Mouse (Mus musculus) lung, postnatal 10 days (tissue): ENCODE measurements around the gene Shc4.
A peak's percentile ranks its signal among the peaks of the same experiment; 100 is the strongest.

Source experiments
- DNase-seq: peaks from one replicate; pipeline ENCODE4 v3.0.0; 2021

The Shc4 gene

DNA sequence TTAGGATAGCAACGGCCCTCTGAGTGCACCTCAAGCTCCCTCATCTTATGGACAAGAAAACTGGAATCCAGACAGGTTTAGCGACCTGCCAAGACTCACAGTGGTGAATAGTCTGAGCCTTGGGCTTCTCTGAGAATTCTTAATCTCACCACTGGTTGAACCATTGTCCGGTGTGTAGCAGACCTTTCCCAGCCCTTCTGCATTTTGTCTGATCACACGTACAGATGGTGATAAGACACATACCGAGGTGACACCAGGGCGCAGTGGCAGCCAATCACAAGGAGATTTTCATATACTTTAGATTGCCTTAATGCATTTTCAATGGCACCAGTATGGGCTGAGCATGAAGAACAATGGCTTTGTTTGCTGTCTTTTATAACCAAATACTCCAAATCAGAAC is 95.5 kb downstream of the Shc4 start:
- no peak for DNase-seq

GRCm38 (mm10) chr2:125626536-125626935 is 97.4 kb downstream of the Shc4 start:
- no peak for DNase-seq

DNA sequence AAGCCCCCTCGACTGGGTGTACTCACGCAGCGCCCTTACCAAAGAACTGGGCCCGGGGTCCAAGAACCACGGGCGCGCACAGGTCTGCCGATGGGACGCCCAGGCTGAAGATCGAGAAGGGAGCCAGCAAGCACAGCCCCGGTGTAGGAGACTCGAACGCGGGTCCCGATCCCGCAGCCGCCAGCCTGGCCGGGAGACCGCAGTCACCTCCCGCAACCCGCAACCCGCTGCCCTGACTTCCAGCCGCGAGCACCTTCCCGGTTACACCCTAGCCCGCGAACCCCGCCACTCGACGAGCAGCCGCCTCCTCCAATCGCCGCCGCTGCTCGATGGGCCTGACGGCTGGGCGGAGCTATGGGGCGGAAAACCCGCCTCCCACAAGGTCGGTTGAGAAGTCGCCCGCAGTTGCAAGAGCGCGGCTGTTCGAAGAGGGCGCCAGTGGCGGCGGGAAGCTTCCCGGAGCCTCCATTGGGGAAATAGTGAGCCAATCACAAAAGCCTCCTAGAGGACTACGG is 99.1 kb downstream of the Shc4 start, which contains the start of gene Cep152:
Gene Cep152 (minus strand): TSS at position 277 of the 515 bp plus-strand sequence.
- DNase-seq: peak; percentile 99

GRCm38 (mm10) chr2:125624127-125624685 is 99.7 kb downstream of the Shc4 start:
- no peak for DNase-seq

DNA sequence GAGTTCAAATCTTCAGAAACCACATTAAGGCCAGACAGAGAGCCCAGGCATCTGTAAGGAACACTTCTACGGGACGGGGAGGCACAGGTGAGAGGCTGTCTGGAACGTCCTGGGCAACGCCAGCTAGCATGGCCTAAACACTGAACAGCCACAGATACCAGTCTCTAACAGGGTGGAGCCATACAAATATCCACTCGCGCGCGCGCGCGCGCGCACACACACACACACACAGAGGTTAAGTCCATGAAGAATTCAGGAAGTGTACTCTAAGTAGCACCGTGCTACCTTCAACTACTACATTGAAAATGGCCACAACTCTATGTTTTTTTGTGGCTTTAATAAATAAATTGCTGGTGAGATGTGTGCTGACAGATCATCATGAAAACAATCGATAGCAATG is 100.7 kb downstream of the Shc4 start:
- DNase-seq: no peak

DNA sequence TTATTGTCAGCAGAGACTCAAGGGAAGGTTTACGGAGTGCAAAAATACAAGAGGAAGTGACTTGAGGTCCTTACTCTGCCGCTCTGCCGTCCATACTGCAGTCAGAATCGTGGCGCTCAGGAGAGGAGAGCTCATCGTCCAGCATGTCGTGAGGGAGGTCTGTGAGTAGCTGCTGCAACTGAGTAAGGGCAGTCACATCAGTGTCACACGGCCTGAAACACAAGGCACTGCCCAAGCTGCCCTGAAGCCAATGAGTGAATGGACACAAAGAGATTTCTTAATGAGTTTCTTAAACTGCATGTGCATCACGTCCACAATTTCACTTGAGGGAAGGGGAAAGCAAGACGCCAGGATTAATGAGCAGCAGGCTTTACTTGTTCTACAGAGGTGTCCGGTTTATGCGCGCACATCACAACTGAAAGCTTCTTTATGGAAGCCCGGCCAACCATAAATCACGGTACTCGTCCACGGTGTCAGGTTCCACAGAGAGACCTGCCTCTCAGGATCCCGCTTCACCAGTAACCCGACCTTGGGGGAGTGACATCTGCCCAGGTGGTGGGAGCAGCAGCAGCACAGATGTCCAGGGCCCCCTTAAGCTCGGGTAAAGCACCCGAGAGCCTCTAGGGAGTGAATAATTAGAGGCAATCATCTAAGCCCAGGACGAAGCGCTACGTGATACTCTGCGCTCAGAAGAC is 103.6 kb downstream of the Shc4 start:
- DNase-seq: no peak

GRCm38 (mm10) chr2:125615858-125616424 is 108.0 kb downstream of the Shc4 start:
- no peak for DNase-seq

DNA sequence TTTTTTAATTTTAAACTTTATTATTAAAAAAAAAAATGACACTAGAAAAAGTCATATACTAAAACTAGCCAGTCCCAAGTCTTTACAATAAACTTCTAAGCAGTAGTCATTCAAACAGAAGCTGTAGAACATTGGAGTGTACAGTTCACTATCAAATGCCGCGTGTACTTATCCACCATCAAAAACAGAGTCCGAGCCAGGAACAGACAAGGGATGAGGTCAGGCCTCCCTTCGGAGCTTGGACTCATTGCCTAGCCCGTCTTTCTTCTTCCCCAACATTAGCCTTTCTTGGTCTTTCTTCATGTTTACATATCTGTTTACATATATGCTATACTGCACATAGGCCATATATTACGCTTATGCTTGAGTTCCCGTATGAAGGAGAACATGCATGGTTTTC is 108.5 kb downstream of the Shc4 start:
- DNase-seq: no peak

DNA sequence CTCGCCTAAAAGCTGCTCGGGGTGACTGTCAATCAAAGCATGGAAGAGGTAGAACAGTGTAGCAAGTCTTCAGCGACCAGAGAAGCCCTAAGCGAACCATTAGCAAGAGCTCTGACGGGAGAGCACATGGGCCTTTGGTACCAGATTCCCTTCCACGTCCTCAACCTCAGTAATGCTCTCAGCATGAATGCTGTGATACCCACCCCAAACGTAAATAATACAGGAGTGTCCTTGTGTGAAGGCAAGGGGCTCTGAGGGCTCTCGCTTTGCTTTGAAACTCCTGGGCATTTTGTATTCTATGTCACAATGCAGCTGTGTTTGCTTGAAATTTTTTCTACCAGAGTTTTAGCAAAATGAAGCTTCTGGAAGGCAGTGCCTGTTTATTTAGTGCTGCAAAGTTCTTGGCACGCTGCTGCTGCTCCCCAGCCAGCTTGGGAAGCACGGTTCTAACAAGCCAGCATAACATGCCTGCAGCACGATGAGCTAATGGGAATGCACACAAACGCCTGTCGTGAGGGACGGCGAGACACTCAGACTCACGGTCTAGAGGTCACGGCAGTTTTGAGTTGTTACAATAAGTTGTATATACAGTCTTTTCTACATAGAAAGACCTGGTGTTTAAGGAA is 117.6 kb downstream of the Shc4 start:
- peak; percentile 84 for DNase-seq

GRCm38 (mm10) chr2:125604646-125605045 is 119.3 kb downstream of the Shc4 start:
- peak; percentile 88 for DNase-seq

- no peak for DNase-seq
These were observed 121.0 kb downstream of the Shc4 start for GRCm38 (mm10) chr2:125602970-125603369.

DNA sequence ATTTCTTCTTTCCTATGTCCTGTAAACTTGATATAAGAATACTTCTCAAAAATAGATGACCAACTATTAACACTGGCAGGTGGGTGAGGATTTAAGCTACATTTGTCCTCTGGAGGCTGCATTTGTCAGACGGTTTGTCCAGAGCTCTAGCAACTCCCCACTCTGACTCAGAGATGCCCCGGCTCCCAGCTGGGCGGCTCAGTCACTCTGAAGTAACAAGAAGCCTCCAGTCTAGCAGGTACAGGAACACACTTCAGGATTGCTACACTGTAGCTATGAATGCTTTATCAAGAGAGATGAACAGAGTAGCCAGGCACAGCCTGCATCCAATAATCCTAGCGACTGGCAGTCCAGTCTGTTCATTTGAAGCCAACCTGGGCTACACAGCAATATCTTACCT is 125.0 kb downstream of the Shc4 start:
- no peak for DNase-seq

GRCm38 (mm10) chr2:125598251-125598650 is 125.7 kb downstream of the Shc4 start:
- peak; percentile 27 for DNase-seq

- DNase-seq: no peak
These were observed 129.2 kb downstream of the Shc4 start for GRCm38 (mm10) chr2:125594786-125595185.

GRCm38 (mm10) chr2:125594072-125594471 is 129.9 kb downstream of the Shc4 start:
- no peak for DNase-seq

GRCm38 (mm10) chr2:125591895-125592294 is 132.1 kb downstream of the Shc4 start:
- DNase-seq: no peak

GRCm38 (mm10) chr2:125589287-125589686 is 134.7 kb downstream of the Shc4 start:
- no peak for DNase-seq

GRCm38 (mm10) chr2:125581081-125581480 is 142.9 kb downstream of the Shc4 start:
- DNase-seq: no peak

DNA sequence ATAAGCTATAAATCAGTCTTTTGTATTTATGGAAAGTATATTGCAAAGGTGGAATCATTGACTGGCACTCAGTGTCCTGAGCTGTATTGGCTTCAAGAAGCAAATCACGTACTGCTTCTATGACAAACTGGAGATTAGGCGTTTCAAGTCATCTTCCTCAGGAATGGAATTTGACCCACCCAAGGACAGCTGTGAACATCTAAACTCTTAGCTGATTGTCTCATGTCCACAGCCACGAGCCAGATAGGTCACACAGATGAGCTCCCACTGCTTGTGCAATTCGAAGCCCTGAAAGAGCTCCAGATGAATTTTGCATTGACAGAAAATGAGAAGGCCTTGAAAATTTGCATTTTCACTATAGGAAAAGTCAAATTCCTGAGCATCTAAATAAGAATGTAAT is 146.3 kb downstream of the Shc4 start:
- DNase-seq: no peak
